Mouse (Mus musculus) thymus, postnatal 36 days (tissue): ENCODE results near the gene Ubtd2.

ENCODE experiments used
- DNase-seq, 2 experiments: peaks; one replicate each; pipeline ENCODE4 v3.0.0; 2022; ENCODE audit warnings: mixed read lengths in 2 of 2

Ubtd2 gene

DNA sequence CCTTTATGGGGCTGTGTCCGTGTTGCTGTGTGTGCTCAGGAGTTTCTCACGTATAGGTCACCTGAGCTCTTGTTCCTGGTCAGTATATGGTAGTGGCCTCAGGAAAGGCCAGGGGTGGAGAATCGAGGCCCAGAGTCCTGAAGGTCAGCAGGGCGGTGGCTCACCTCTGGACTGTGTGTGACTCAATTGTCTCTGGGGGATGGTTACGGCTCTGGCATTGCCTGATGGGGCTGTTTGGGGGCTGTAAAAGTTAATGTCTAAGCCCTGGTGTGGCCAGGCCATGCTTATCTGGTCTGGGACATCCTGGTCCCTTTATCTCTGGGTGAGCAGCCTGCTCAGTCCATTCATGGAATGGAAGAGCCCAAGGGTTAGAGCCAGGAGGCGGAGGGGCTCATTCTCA lies 111.0 kb downstream of the Ubtd2 start:
- DNase-seq, result no peak
